Mouse (Mus musculus) thymus, adult 2 months (tissue): ENCODE data around the gene Bpgm. TPM values are rescaled to one million over a fixed set of nuclear protein-coding genes. Genes with fewer than 3 reads are reported as not detected.

Experiments used
- DNase-seq: peaks from one replicate; pipeline ENCODE4 v3.0.0; 2021
- H3K27ac ChIP-seq: fragments of 200-500 bp; 2 replicates; pipeline ENCODE4 v1.5.1; 2012; ENCODE audit warnings: low read length, control low read depth; ENCODE audit not compliant: control insufficient read depth, insufficient read depth
- H3K27me3 ChIP-seq: fragments of 200-500 bp; 2 replicates; pipeline ENCODE4 v1.6.1; 2012; ENCODE audit warnings: mild to moderate bottlenecking, low read length, moderate library complexity, mixed read lengths; ENCODE audit not compliant: control insufficient read depth, insufficient read depth
- H3K36me3 ChIP-seq: fragments of 200-500 bp; 2 replicates; pipeline ENCODE4 v1.6.1; 2012; ENCODE audit warnings: mild to moderate bottlenecking, low read length, moderate library complexity; ENCODE audit not compliant: control insufficient read depth, insufficient read depth
- H3K4me1 ChIP-seq: fragments of 200-500 bp; replicated peaks from 2 replicates; pipeline ENCODE4 v1.6.1; 2012; ENCODE audit warnings: low read length; ENCODE audit not compliant: control insufficient read depth, insufficient read depth
- H3K4me3 ChIP-seq: fragments of 200-500 bp; 2 replicates; pipeline ENCODE4 v1.5.1; 2012; ENCODE audit warnings: mild to moderate bottlenecking, low read length, control low read depth, moderate library complexity; ENCODE audit not compliant: control insufficient read depth, insufficient read depth
- CTCF ChIP-seq: fragments of 200-500 bp; IDR thresholded peaks from 2 replicates; pipeline ENCODE4 v1.5.1; 2012; ENCODE audit warnings: mild to moderate bottlenecking, control low read depth, low read length, moderate library complexity, borderline replicate concordance; ENCODE audit not compliant: control insufficient read depth, poor library complexity, insufficient read depth; ENCODE audit errors: extremely low read depth
- POLR2A ChIP-seq: fragments of 200-500 bp; IDR thresholded peaks from 2 replicates; pipeline ENCODE4 v1.6.1; 2012; ENCODE audit warnings: mild to moderate bottlenecking, low read length, control low read depth, moderate library complexity; ENCODE audit not compliant: control insufficient read depth, poor library complexity, insufficient read depth; ENCODE audit errors: extremely low read depth
- WGBS: fragments of 180-500 bp; shearing (Covaris S2); methylation state at CpG from one replicate; pipeline ENCODE4 v1.1.7; 2018; 5-methylcytosine and 5-hydroxymethylcytosine counted together
- polyA plus RNA-seq: library from polyadenylated mRNA; depleted of rRNA; stranded (reverse); fragments of >200 nt; gene quantifications from 2 replicates; pipeline ENCODE4 v1.2.3, GENCODE M21; 2012

Gene Bpgm
- polyA plus RNA-seq, 1 experiment: 19.6 TPM

GRCm38 (mm10) chr6:34452963-34453770, 22.8 kb upstream of the Bpgm start:
- DNase-seq: no peak
- H3K27me3 ChIP-seq: no peaks in the 10 kb centered on the region
- TF ChIP-seq CTCF: no peak
- TF ChIP-seq POLR2A: no peak
- no peak overlapping the region for H3K27ac ChIP-seq
- no peak overlapping the region for H3K4me3 ChIP-seq
- peaks cover 12% of the 10 kb centered on the region for H3K4me1 ChIP-seq
- WGBS: 53% methylated on average over 7 of the region's 7 CpGs
- no peaks in the 10 kb centered on the region for H3K36me3 ChIP-seq

- no peak overlapping the region for H3K4me3 ChIP-seq
- H3K27ac ChIP-seq: no peak overlapping the region
- TF ChIP-seq CTCF: no peak
- no peak for TF ChIP-seq POLR2A
- no peaks in the 10 kb centered on the region for H3K4me1 ChIP-seq
- H3K27me3 ChIP-seq: no peaks in the 10 kb centered on the region
- no peak for DNase-seq
- H3K36me3 ChIP-seq: no peaks in the 10 kb centered on the region
Observed at GRCm38 (mm10) chr6:34459456-34459855, 16.6 kb upstream of the Bpgm start.

GRCm38 (mm10) chr6:34460651-34461050, 15.4 kb upstream of the Bpgm start:
- no peak for DNase-seq
- Histone ChIP-seq H3K27ac (no peak overlapping the region), H3K27me3 (no peaks in the 10 kb centered on the region), H3K4me1 (no peaks in the 10 kb centered on the region), H3K4me3 (no peak overlapping the region), H3K36me3 (no peaks in the 10 kb centered on the region)
- 58% methylated on average over 4 of the region's 4 CpGs for WGBS
- no peak for TF ChIP-seq POLR2A
- TF ChIP-seq CTCF: no peak

GRCm38 (mm10) chr6:34463582-34463981, 12.4 kb upstream of the Bpgm start:
- Histone ChIP-seq H3K36me3 (no peaks in the 10 kb centered on the region), H3K27ac (no peak overlapping the region), H3K4me1 (no peaks in the 10 kb centered on the region), H3K27me3 (no peaks in the 10 kb centered on the region), H3K4me3 (no peak overlapping the region)
- WGBS: 93% methylated on average over 4 of the region's 4 CpGs
- no peak for TF ChIP-seq CTCF
- TF ChIP-seq POLR2A: no peak
- no peak for DNase-seq

- H3K27me3 ChIP-seq: no peaks in the 10 kb centered on the region
- no peak for DNase-seq
- TF ChIP-seq POLR2A (no peak), CTCF (no peak)
- H3K4me1 ChIP-seq: peaks cover 2% of the 10 kb centered on the region; the same call in 1 of the 2 replicates
- no peak overlapping the region for H3K4me3 ChIP-seq
- no peaks in the 10 kb centered on the region for H3K36me3 ChIP-seq
- H3K27ac ChIP-seq: no peak overlapping the region
- WGBS: 88% methylated on average over 12 of the region's 12 CpGs
Observed at GRCm38 (mm10) chr6:34471434-34472110, 4.4 kb upstream of the Bpgm start.

GRCm38 (mm10) chr6:34473346-34473745, 2.7 kb upstream of the Bpgm start:
- TF ChIP-seq CTCF (no peak), POLR2A (no peak)

More at GRCm38 (mm10) chr6:34473346-34473745, 2.7 kb upstream of the Bpgm start:
- 96% methylated on average over 1 of the region's 1 CpGs for WGBS
- Histone ChIP-seq H3K27me3 (no peaks in the 10 kb centered on the region), H3K36me3 (no peaks in the 10 kb centered on the region), H3K4me3 (no peak overlapping the region), H3K27ac (no peak overlapping the region), H3K4me1 (peaks cover 9% of the 10 kb centered on the region; the same call in 1 of the 2 replicates)
- no peak for DNase-seq
